Mouse (Mus musculus): Measurements from ENCODE around the gene Inpp4a.

Inpp4a gene

DNA sequence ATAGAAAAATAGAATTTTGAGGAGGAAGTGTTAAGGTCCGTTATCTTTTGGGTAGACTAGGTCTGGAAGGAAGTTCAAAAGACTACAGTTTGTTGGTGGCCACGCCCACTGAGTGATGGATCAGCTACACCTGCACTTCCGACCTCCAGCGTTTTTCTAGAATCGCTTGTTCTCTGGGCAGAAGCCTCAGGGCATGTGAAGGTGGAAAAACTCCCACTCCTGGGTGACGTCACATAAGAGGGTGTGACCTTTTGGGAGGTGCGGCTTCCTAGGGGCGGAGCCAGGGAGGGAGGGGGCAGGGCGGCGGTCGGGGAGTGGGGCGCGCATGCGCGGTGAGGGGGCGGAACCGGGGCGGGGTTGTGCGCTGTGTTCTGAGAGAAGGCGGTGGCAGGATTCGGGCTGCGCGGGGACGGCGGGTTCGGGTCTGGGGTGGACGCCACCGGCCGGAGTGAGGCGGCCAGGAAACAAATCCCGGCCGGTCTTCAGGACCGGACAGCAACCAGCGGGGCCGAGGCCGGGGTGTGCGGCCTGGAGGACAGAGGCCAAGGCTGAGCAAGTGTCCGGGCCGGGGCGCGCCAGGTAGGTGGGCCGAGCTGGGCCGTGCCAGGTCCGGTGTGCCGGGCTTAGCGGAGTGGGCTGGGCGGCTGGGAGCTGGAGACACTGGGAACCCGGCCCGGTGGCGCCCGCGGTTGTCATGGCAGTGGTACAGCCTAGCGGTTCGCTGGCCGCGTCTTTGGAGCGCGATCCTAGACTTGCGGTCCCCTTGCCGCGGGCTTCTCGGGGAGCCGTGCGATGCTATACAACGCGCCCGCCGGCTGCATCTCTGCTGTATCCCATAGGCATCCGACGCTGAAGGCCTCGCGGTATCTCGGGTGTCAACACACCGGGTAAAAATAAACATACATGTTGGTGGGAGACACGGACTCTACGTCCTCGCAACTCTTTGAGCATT, at the start of gene Inpp4a:
TSS of gene Inpp4a (plus strand) at position 326 of the 952 bp plus-strand sequence.
- DNase-seq (ENCODE audit: low spot score in 2 of 2) = peak; percentile 89 to 91

DNA sequence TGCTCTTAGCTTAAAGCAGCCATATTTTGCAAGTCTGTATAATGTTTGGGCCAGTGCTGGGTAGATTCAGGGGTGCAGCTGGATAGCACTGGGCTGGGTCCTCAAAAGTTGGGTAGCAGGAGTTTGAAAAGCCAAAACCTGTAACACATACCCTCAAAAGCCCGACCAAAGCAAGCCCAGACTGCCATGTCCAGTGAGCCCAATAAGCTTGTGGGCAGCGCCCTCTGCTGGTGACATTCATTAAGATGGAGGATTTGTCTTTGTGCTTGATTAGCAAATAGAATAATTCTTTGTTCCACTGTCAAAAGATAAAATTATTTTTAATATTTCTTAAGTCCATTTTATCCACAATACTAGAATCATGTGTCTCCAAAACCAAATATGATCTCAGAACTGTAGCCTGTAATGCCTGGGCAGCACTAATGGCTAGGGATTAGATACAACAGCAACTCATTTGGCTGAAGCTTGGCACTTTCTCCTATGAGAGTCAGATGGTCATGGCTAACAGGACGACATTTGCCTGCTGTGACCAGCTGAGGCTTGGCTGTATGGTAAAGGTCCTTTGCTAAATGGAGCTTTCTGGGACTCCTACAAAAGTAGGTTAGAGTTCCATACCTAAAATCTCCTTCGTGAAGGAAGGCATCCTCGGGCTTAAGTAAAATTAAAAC, 48.9 kb upstream of the Inpp4a start:
- peak; percentile 35 to 68 for DNase-seq (ENCODE audit: low spot score in 2 of 2)

DNA sequence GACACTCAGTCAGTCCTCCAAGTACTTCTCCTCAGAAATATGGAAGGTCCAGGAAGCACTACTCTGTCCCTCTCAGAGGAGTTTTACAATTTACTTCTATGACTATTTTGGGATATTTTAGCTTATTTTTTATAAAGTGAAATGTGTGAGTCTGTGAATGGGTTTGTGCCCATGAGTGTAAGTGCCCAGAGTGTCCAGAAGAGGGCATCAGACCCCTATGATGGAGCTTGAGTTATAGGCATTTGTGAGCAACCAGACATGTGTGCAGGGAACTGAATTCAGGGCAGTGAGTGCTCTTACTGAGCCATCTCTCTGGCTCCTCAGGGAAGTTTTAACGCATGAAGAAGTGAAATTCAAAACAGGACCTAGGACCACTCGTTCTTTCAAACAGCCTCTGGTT, 41.2 kb upstream of the Inpp4a start:
- no peak for DNase-seq (ENCODE audit: low spot score in 2 of 2)

DNA sequence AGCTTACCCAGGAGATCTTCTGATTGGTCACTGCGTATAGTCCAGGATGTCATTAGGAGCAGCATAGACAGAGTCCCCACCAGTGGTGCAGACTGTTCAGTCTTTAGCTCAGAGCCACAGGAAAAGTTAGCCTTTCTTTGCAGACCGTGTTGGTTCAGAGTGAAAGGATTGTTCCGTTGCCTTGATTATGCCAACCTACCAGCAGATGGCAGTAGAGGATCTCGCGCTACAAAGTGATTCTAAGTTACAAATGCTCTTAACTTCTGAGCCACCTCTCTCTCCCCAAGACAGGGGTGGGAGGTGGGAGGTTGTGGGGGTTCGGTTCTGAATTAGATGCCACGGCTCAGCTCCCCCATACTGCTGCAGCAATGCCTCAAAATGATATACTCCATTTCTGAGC, 27.2 kb upstream of the Inpp4a start:
- DNase-seq (ENCODE audit: low spot score in 2 of 2) = peak in 1 of 2 experiments; percentile 42

DNA sequence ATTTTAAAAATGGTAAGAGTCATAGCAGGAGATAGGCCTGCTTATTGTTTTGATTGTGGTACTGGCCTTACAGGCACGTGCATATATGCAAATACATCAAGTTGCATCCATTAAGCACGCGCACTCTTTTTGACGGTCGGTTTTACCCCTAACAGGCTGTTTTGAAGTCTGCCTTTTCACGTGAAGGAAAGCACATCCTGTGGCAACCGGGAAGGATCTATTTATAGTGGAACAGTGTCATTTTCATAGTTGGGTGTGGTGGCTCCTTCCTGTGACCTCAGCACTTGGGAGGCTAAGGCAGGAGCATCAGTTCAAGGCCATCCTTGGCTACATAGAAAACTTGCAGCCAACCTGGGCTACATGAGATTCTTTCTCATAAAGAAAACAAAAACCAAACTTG, 13.1 kb upstream of the Inpp4a start:
- DNase-seq (ENCODE audit: low spot score in 2 of 2) = no peak

DNA sequence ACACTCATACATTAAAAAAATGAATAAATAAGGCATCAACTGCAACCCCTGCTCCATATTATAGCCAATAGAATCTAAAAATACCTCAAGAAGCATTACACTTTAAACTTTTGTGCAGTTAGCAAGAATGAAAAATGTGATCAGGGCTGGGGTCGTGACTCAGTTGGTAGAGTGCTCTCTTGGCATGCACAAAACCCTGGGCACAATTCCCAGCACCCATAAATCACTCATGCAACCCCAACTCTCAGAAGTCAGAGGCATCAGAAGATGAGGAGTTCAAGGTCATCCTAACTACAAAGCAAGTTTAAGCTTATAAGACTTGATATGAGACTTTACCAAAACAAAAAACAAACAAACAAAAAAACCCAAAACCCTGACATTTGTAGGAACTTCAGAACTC, 11.9 kb upstream of the Inpp4a start:
- no peak for DNase-seq (ENCODE audit: low spot score in 2 of 2)

DNA sequence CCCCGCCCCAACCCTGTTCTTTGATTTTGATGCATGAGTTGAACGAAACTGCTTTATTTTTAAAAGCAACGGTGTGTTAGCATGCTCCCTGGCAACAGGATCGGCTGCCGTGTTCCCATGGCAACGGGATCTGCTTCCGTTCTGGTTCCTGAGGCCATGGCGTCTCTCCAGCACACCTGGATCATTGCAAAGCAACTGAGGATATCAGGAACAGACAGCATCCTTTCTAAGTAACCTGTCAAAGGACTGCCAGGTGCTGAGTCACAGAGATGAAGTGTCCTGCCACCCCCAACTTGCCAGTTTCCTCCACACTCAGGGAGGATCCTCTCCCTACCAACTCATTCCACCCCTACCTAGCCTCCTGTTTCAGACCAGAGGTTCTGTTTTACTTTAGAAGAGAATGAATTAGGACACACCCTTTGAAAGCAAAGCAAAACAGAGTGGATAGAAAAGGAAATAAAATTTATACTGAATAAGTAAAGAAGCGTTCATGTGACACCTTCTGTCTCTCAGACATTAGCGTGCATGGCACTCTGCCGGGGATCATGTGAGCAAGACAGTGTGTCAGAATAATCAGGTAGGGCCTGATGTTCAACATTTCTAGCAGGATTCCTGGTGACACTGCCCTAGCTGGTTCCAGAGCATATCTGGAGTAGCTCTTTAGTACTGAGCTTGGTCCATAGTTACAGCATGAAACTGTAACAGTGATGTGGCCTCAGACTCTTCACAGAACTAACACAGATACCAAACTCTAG, 11.3 kb upstream of the Inpp4a start:
- DNase-seq (ENCODE audit: low spot score in 2 of 2) = no peak

DNA sequence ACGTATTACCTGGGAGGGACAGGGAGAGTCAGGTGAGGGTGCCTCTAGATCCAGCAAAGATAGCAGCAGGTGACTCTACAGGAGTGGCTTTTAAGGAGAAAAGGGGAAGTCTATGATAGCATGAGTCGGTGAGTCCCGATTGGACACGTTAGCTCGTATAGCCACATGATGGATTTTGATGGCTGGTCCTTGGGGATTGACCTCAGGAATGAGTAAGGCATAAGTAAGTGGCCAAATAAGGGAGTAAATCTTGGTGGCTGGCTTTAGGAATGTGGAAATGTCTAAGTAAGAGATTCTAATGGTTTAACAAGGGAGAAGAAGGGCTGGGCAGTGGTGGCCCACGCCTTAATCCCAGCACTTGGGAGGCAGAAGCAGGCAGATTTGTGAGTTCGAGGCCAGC, 10.7 kb upstream of the Inpp4a start:
- DNase-seq (ENCODE audit: low spot score in 2 of 2) = no peak

DNA sequence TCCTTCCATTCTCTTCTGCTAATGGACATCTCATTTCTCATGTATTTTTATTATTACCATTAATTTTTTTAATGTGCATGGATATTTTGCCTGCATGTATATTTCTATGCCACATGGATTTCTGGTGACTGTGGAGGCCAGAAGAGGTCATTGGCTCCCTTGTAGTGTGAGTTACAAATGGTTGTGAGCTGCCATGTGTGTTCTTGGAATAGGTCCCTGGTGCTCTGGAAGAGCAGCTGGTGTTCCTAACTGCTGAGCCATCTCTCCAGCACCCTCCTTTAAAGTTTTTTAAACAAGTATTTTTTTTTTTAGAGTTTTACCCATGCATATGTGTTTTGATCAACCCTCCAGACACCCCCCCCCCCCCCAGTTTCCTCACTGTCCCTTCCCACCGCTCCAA, 3.3 kb upstream of the Inpp4a start:
- no peak for DNase-seq (ENCODE audit: low spot score in 2 of 2)

DNA sequence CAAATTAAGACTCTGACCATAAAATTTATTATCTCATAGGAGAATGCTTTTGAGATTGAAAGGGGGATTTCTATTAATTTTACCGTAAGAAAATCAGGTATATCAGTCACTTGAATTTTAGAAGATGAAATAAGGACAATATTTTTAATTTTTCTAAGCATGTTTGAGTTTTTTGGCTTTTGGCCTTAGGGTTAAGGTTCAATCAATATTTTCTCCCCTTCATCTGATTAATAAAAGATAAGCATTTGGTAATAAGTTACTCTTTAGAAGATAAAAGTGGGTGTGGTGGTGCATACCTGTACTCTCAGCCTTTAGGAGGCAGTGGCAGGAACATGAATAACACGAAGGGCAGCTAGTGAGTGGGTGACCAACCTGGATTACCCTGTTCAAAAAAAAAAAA, 761 bp upstream of the Inpp4a start:
- no peak for DNase-seq (ENCODE audit: low spot score in 2 of 2)

DNA sequence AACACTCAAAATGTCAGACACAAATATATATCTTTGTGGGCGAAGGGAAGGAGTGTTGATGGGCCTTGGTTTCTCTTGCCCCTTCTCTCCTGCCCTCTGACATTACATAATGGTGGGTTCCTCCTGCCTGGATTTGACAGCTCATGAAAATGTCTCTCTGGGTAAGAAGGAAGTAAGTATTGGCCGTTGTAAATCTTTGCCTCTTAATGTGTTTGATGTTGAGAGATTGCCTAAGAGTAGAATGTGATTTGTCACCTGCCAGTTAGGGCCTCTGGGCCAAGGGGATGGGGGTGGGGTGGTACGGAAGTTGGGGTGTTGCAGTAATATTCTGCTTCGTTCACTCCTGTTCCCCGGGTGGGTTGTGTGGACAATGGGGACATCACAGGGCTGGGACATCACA, 985 bp downstream of the Inpp4a start:
- DNase-seq (ENCODE audit: low spot score in 2 of 2) = no peak

DNA sequence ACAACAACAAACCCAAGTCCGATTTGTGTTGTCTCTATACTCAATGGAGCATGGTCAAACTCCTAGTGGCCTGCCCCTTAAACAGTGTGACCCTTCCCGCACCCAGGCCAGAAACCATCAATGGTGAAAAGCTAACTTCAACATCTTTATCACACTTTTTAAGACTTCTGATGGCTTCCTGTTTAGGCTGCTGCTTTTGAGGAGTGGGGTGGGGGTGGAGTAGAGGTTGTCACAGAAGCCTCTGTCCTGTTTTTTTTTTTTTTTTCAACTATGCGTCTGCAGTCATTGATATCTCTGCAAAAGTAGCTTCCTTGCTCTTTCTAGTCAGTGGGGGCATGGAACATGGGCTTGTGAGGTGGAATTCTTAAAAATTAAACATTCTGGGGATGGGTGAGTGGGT, 3.1 kb downstream of the Inpp4a start:
- DNase-seq (ENCODE audit: low spot score in 2 of 2) = no peak

DNA sequence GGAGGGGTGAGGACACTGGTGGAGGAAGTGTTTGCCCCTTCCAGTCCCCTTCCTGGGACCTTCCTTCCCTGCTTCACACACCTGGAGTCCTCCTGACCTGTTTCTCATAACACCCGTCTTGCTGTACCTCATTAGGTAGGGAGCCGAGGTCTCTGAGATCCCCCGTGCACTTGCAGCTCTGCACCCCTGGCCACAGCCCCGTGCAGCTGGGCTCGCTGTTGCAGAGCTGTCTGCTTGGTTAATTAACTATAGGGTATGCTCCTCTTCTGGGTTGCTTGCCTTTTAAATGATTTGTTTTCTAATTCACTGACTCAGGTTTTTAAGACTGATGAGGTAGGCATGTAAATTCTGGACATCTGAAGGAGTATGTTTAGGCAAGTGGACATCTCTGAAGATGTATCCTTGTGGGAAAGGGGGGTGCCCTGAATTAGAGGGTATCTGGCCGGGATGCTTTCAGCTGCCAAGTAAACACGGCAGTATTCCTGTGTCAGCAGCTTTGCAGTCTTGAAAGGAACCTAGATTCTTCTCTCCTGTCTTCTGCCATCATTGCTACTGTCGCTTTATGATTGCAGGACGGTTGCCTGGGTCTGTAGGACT, 6.1 kb downstream of the Inpp4a start:
- DNase-seq (ENCODE audit: low spot score in 2 of 2) = no peak

DNA sequence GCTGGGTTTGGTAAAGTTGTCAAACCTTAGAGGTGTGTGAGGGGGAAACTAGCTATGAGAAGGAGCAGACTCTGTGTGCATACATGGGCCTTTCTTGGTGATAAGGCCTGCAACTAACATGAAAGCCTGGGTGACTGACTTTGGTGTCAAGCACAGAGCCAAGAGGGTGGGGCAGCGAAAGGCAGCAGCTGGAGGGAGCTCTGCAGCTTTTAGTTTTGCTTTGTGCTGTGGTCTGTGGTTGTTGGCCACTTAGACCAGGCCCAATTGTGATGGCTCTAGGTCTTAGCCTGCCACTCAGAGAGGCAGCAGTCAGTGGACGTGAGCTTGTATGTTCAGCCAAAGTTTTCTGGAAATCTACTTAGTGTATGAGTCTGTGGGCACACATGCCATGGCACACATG, 7.9 kb downstream of the Inpp4a start:
- DNase-seq (ENCODE audit: low spot score in 2 of 2) = no peak

DNA sequence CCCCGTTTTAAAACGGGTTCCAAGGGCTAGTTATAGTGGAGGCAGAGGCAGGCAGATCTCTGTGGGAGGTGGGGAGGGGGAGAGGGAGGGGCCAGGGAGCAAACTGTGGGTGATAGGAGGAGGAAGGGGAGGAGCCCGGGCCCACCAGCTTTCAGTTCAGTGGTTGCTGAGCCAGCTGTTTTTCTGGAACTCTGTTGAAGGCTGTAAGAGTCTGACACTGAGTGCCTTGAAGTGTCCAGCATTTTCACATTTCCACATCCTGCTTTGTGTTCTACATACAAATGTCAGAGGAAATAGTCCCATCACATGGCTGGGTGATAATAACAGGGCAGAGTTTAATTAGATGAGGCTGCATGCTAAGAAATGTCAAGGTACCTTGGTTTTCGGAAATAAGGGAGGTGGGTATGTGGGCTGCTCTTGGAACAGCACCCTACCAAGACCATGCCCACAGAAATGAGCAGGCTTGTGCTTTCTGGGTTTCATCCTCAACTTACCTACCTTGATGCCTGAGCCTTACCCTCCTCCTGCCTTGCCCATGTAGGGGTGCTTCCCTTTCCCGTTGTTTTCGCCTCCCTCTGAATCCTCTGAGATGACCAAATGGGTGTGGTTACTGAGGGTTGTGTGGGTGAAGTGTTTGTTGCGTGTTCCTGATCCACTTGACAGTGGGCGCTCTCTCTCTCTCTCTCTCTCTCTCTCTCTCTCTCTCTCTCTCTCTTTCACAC, 8.5 kb downstream of the Inpp4a start:
- no peak for DNase-seq (ENCODE audit: low spot score in 2 of 2)

DNA sequence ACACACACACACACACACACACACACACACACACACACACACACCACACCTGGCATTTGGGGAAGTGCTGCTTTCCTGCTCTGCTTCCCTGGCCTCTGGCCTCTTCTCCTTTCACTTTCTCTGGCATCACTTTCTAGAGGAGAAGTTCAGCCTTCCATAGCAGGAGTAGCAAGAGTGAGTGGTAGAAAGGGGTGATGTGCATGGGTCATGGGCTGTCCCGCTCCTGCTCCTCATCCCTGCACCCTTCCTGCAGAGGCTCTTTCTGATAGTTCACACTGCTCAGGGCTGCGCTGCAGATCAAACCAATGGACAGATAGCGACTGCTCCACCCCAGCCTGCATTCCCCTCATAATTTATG, 9.1 kb downstream of the Inpp4a start:
- DNase-seq (ENCODE audit: low spot score in 2 of 2) = no peak

DNA sequence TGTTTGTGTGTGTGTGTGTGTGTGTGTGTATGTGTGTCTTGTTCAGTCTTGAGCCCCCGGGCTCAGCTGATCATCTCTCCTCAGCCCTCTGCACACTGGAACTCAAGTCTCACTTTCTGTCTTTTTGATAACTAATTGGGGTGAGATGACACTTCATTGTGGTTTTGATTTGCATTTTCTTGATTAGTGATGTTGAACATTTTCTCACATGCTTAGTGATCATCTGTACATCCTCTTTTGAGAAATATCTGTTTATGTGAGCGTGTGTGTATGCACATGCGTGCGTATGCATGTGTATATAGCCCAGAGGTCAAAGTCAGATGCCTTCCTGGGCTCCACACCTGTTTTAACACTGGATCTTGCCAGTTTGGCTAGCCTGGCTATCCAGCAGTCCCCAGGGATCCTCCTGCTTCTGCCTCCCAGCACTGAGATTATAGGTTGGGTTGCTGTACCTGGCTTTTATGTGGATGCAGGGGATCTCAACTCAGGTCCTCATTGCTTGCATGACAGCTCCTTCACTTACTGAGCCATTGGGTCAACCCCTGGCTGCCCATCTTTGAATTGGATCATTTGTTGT, 10.4 kb downstream of the Inpp4a start:
- DNase-seq (ENCODE audit: low spot score in 2 of 2) = no peak

DNA sequence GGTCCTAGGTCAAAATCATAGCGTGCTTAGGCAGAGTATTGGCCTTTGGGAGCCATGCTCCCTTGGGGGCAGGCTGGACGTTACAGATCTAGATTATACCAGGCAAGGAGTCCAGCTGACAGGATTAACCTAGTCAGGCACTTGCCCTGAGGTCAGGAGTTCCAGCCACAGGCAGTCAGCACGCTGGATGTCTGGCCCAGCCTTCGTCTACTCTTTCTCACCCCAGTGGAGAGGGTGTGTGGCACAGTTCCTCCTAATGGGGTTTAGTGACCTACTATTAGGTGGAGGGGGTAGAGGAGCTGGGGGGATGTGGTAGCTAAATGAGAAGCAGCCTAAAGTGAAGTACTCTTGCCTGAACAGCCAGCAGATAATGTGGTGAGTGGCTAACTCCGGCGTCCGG, 14.7 kb downstream of the Inpp4a start:
- DNase-seq (ENCODE audit: low spot score in 2 of 2) = no peak

DNA sequence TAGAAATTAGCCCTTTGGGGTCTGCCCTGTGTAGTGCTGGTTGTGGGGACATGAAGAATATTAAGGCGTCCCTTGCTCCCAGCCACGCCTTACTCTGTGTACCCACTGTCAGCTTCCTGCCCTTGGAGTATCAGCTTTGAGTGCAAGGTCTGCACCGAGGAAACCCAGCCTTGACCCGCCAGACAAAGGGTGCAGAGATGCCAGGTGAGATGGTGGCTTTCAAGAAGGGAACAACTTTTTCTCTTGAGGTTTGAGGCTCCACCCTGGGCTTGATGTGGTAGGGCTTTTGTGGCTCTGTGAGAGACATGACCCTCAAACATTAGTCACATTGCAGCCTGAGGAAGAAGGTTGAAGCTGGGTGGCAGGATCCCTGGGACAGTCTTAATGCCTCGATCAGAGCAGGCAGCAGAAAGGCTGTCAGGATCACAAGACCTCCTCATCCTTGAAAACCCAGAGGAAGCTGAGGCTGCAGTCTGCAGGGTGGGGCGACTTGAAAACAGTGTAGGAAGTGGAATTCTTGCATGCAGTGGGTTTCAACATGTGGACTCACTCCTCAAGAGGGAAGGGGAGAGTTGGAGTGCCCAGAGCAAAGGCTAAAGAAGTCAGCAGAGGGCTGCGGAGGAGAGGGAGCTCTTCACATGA, 18.1 kb downstream of the Inpp4a start:
- DNase-seq (ENCODE audit: low spot score in 2 of 2) = no peak

DNA sequence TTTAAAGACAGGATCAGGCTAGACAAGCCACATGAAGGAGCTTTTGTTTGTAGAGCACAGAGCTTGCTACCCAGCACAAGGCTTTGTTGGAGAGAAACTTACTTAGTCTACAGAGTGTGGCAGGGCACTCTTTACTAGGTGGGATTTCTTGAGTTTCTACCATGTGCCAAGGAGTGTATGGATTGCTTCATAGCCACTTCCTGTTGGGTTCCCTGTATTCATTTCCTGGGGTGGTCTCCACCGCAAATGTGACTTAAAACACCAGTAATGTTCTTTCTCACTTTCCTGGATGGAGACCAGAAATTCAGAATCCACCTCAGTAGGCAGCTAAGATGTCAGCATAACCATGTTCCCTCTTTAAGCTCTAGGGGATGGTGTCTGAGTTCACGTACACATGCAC, 18.9 kb downstream of the Inpp4a start:
- DNase-seq (ENCODE audit: low spot score in 2 of 2) = no peak

DNA sequence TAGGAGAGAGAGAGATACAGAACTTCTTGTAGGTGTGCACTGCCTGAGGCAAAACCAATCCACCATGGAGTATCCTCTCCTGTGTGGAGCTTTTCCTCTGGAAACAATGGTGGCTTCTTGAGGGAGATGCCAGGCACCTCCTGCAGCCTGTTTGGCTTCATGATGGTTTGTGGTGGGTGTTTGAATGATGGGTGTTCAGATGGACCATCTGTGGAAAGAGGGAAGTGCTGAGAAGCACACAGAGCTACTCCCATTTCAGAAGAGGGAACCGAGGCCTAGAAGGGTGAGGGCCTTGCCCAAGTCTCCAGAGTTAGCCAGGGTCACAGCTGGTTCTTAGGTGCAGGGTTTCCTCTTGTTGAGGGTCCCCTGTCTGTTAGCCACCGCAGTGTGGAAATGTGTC, 23.0 kb downstream of the Inpp4a start:
- no peak for DNase-seq (ENCODE audit: low spot score in 2 of 2)
